Mouse (Mus musculus): ENCODE data around the gene Rgs7.

Rgs7 gene

GRCm38 (mm10) chr1:175319205-175319604 is 173.1 kb downstream of the Rgs7 start:
- Histone ChIP-seq H3K4me1 (replicated peaks; ENCODE audit: low read depth, low read length) (no peaks in the 10 kb centered on the region), H3K9me3 (ENCODE audit: low read length) (no peaks in the 10 kb centered on the region), H3K4me3 (replicated peaks; ENCODE audit: low read length) (no peak overlapping the region), H3K27me3 (ENCODE audit: insufficient read depth, low read length) (no peaks in the 10 kb centered on the region), H3K36me3 (ENCODE audit: insufficient read depth, low read length) (no peaks in the 10 kb centered on the region)
- TF ChIP-seq CTCF (conservative IDR thresholded peaks at IDR 0.05; ENCODE audit: low read length): no peak
- TF ChIP-seq POU5F1 (IDR thresholded peaks at IDR 0.05; ENCODE audit: borderline replicate concordance, low read length): no peak

- Histone ChIP-seq H3K27me3 (ENCODE audit: insufficient read depth, low read length) (no peaks in the 10 kb centered on the region), H3K36me3 (ENCODE audit: insufficient read depth, low read length) (no peaks in the 10 kb centered on the region), H3K9me3 (ENCODE audit: low read length) (no peaks in the 10 kb centered on the region), H3K4me1 (replicated peaks; ENCODE audit: low read depth, low read length) (no peaks in the 10 kb centered on the region), H3K4me3 (replicated peaks; ENCODE audit: low read length) (no peak overlapping the region)
- TF ChIP-seq POU5F1 (IDR thresholded peaks at IDR 0.05; ENCODE audit: borderline replicate concordance, low read length): no peak
- no peak for TF ChIP-seq NANOG (IDR thresholded peaks at IDR 0.05; ENCODE audit: borderline replicate concordance, low read length)
- no peak for TF ChIP-seq CTCF (conservative IDR thresholded peaks at IDR 0.05; ENCODE audit: low read length)
Observed at GRCm38 (mm10) chr1:175317264-175317663, 175.0 kb downstream of the Rgs7 start.

- Histone ChIP-seq H3K4me3 (replicated peaks; ENCODE audit: low read length) (no peak overlapping the region), H3K27me3 (ENCODE audit: insufficient read depth, low read length) (no peaks in the 10 kb centered on the region), H3K4me1 (replicated peaks; ENCODE audit: low read depth, low read length) (no peaks in the 10 kb centered on the region), H3K9me3 (ENCODE audit: low read length) (no peaks in the 10 kb centered on the region), H3K36me3 (ENCODE audit: insufficient read depth, low read length) (no peaks in the 10 kb centered on the region)
- TF ChIP-seq CTCF (conservative IDR thresholded peaks at IDR 0.05; ENCODE audit: low read length) (no peak), POU5F1 (IDR thresholded peaks at IDR 0.05; ENCODE audit: borderline replicate concordance, low read length) (no peak), NANOG (IDR thresholded peaks at IDR 0.05; ENCODE audit: borderline replicate concordance, low read length) (no peak)
Observed at GRCm38 (mm10) chr1:175307604-175308003, 184.7 kb downstream of the Rgs7 start.

- Histone ChIP-seq H3K27me3 (ENCODE audit: insufficient read depth, low read length) (no peaks in the 10 kb centered on the region), H3K4me1 (replicated peaks; ENCODE audit: low read depth, low read length) (no peaks in the 10 kb centered on the region), H3K4me3 (replicated peaks; ENCODE audit: low read length) (no peak overlapping the region), H3K36me3 (ENCODE audit: insufficient read depth, low read length) (no peaks in the 10 kb centered on the region), H3K9me3 (ENCODE audit: low read length) (no peaks in the 10 kb centered on the region)
- TF ChIP-seq NANOG (IDR thresholded peaks at IDR 0.05; ENCODE audit: borderline replicate concordance, low read length): no peak
- no peak for TF ChIP-seq CTCF (conservative IDR thresholded peaks at IDR 0.05; ENCODE audit: low read length)
- TF ChIP-seq POU5F1 (IDR thresholded peaks at IDR 0.05; ENCODE audit: borderline replicate concordance, low read length): no peak
Observed at GRCm38 (mm10) chr1:175300895-175301294, 191.4 kb downstream of the Rgs7 start.

- Histone ChIP-seq H3K4me1 (replicated peaks; ENCODE audit: low read depth, low read length) (no peaks in the 10 kb centered on the region), H3K4me3 (replicated peaks; ENCODE audit: low read length) (no peak overlapping the region), H3K36me3 (ENCODE audit: insufficient read depth, low read length) (no peaks in the 10 kb centered on the region), H3K27me3 (ENCODE audit: insufficient read depth, low read length) (no peaks in the 10 kb centered on the region), H3K9me3 (ENCODE audit: low read length) (no peaks in the 10 kb centered on the region)
- TF ChIP-seq POU5F1 (IDR thresholded peaks at IDR 0.05; ENCODE audit: borderline replicate concordance, low read length) (no peak), CTCF (conservative IDR thresholded peaks at IDR 0.05; ENCODE audit: low read length) (no peak), NANOG (IDR thresholded peaks at IDR 0.05; ENCODE audit: borderline replicate concordance, low read length) (no peak)
Observed at GRCm38 (mm10) chr1:175300404-175300803, 191.9 kb downstream of the Rgs7 start.

- TF ChIP-seq POU5F1 (IDR thresholded peaks at IDR 0.05; ENCODE audit: borderline replicate concordance, low read length) (no peak), CTCF (conservative IDR thresholded peaks at IDR 0.05; ENCODE audit: low read length) (peak; percentile 16; the same call in 1 of the 2 replicates)
- no peaks in the 10 kb centered on the region for H3K27me3 ChIP-seq (ENCODE audit: insufficient read depth, low read length)
- H3K4me1 ChIP-seq (replicated peaks; ENCODE audit: low read depth, low read length): no peaks in the 10 kb centered on the region
- H3K9me3 ChIP-seq (ENCODE audit: low read length): no peaks in the 10 kb centered on the region
- H3K36me3 ChIP-seq (ENCODE audit: insufficient read depth, low read length): no peaks in the 10 kb centered on the region
- no peak overlapping the region for H3K4me3 ChIP-seq (replicated peaks; ENCODE audit: low read length)
Observed at GRCm38 (mm10) chr1:175299603-175300397, 192.5 kb downstream of the Rgs7 start.

GRCm38 (mm10) chr1:175296906-175297305 is 195.4 kb downstream of the Rgs7 start:
- Histone ChIP-seq H3K9me3 (ENCODE audit: low read length) (no peaks in the 10 kb centered on the region), H3K27me3 (ENCODE audit: insufficient read depth, low read length) (no peaks in the 10 kb centered on the region), H3K4me3 (replicated peaks; ENCODE audit: low read length) (no peak overlapping the region), H3K36me3 (ENCODE audit: insufficient read depth, low read length) (no peaks in the 10 kb centered on the region), H3K4me1 (replicated peaks; ENCODE audit: low read depth, low read length) (no peaks in the 10 kb centered on the region)
- no peak for TF ChIP-seq POU5F1 (IDR thresholded peaks at IDR 0.05; ENCODE audit: borderline replicate concordance, low read length)
- no peak for TF ChIP-seq NANOG (IDR thresholded peaks at IDR 0.05; ENCODE audit: borderline replicate concordance, low read length)

GRCm38 (mm10) chr1:175290072-175290471 is 202.2 kb downstream of the Rgs7 start:
- Histone ChIP-seq H3K4me3 (replicated peaks; ENCODE audit: low read length) (no peak overlapping the region), H3K36me3 (ENCODE audit: insufficient read depth, low read length) (no peaks in the 10 kb centered on the region), H3K4me1 (replicated peaks; ENCODE audit: low read depth, low read length) (no peaks in the 10 kb centered on the region), H3K9me3 (ENCODE audit: low read length) (no peaks in the 10 kb centered on the region), H3K27me3 (ENCODE audit: insufficient read depth, low read length) (no peaks in the 10 kb centered on the region)
- TF ChIP-seq POU5F1 (IDR thresholded peaks at IDR 0.05; ENCODE audit: borderline replicate concordance, low read length) (no peak), CTCF (conservative IDR thresholded peaks at IDR 0.05; ENCODE audit: low read length) (no peak), NANOG (IDR thresholded peaks at IDR 0.05; ENCODE audit: borderline replicate concordance, low read length) (no peak)

GRCm38 (mm10) chr1:175262341-175262740 is 230.0 kb downstream of the Rgs7 start:
- TF ChIP-seq CTCF (conservative IDR thresholded peaks at IDR 0.05; ENCODE audit: low read length) (no peak), POU5F1 (IDR thresholded peaks at IDR 0.05; ENCODE audit: borderline replicate concordance, low read length) (no peak), NANOG (IDR thresholded peaks at IDR 0.05; ENCODE audit: borderline replicate concordance, low read length) (no peak)
- Histone ChIP-seq H3K4me3 (replicated peaks; ENCODE audit: low read length) (no peak overlapping the region), H3K4me1 (replicated peaks; ENCODE audit: low read depth, low read length) (no peaks in the 10 kb centered on the region), H3K36me3 (ENCODE audit: insufficient read depth, low read length) (no peaks in the 10 kb centered on the region), H3K9me3 (ENCODE audit: low read length) (peaks cover 21% of the 10 kb centered on the region), H3K27me3 (ENCODE audit: insufficient read depth, low read length) (no peaks in the 10 kb centered on the region)
